Mouse (Mus musculus) adipose tissue, adult 10 weeks (tissue): ENCODE measurements around the gene Pik3cg. TPM values are rescaled to one million over a fixed set of nuclear protein-coding genes. Genes with fewer than 3 reads are reported as not detected.

Experiments used
- polyA plus RNA-seq: library from polyadenylated mRNA; stranded (reverse); fragments of 350-450 nt; fragmentation: Illumina TruSeq; extraction: RNeasy Lipid Tissue Mini Kit (QIAGEN cat#74804); gene quantifications from one replicate; pipeline ENCODE4 v1.2.3, GENCODE M21; 2014; ENCODE audit warnings: low read depth, low replicate concordance

The Pik3cg gene
- 2.1 TPM for polyA plus RNA-seq

DNA sequence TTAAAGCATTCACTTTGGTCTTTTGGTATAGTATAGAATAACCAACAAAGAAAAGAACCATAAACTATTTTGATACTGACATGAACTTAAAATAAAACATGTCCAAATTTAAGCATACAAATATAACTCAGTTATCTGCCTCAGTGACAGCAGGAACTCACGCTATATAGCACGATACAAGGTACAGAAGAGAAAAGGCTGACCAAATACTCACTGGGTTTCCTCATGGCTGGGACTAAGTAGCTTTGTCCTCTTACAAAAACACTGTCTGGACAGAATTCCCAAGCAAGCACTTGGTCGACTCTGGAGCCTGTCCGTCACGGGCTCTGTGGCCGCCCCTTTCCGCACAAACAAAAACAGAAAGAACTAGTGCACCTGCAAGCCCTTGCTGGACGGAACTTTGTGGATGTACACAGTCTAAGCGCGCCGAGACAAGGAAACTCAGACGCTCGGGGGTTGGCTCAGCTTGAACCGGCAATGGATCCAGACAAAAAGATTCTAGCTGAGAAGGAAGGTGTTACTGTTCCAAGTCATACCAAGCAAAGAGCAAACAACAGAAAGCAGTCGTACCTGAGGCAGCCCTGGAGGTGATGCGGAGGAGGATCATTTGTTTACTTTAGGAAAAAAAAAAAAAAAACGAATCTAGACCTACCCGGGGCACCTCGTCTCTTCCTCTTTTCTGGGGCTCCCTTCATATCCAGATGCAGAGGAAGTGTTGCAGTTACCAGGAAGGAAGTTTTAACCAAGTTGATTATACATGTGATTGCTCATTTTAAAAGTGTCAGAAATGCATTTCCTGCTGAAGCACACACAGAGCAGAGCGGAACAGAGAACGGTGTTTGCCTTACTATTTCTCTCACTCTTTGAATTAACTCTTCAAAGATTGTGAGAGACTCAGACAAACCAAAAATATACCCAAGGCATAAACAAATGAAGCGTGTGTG, at the start of gene Pik3cg:
Gene Pik3cg (minus strand): TSS at position 712 of the 944 bp plus-strand sequence.

Other genes starting within 250 kb of the Pik3cg start
- gene Prkar2b, start 147.4 kb downstream of the Pik3cg start, polyA plus RNA-seq = 121 TPM
- 8.5 TPM for gene Ccdc71l, start 170.0 kb upstream of the Pik3cg start, polyA plus RNA-seq